Mouse (Mus musculus): ENCODE measurements around the gene Zmpste24.

The Zmpste24 gene

DNA sequence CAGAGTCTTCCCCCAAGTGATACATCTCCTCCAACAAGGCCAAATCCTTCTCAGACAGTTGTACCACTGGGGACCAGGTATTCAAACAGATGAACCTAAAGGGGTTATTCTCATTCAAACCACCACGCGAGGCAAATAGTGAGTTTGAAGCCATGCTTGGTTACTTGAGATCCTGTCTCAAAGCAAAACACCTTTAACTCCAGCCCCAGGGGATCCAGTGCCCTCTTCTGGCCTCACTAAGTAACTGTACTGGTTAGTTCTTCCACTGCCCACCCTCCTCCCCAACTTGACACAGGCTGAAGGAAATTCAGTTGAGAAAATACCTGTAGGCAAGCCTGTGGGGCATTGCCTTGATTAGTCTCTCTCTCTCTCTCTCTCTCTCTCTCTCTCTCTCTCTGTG is 65.0 kb downstream of the Zmpste24 start:
- DNase-seq (ENCODE audit: low read depth, low spot score), result no peak

DNA sequence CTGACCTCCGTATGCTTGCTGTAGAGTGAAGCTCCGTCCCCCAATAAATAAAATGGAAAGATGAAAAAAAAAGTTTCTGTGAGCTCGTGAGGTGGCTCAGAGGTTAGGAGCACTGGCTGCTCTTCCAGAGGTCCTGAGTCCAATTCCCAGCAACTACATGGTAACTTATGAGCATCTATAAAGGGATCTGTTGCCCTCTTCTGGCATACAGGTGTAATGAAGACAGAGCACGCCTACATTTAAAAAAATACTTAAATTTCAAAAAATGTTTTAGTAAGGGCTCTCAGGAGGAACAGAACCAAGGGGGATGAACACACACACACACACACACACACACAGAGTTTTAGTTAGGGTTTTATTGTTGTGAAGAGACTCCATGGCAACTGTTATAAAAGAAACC is 66.6 kb downstream of the Zmpste24 start:
- DNase-seq (ENCODE audit: low read depth, low spot score), result no peak

DNA sequence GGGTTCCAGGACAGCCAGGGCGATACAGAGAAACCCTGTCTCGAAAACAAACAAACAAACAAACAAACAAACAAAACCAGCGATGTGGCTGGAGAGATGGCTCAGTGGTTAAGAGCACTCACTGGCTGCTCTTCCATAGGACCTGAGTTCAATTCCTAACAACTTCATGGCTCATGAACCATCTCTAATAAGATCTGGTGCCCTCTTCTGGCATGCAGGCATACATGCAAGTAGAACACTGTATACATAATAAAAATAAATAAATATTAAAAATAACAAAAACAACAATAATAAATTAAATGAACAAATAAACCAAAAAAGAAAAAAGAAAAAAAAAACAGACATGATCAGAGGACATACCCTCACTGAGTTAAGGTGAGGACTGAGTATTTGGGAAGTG is 68.4 kb downstream of the Zmpste24 start:
- no peak for DNase-seq (ENCODE audit: low read depth, low spot score)

- DNase-seq (ENCODE audit: low read depth, low spot score), result no peak
Measured at GRCm38 (mm10) chr4:121028659-121029392, 69.2 kb downstream of the Zmpste24 start.

DNA sequence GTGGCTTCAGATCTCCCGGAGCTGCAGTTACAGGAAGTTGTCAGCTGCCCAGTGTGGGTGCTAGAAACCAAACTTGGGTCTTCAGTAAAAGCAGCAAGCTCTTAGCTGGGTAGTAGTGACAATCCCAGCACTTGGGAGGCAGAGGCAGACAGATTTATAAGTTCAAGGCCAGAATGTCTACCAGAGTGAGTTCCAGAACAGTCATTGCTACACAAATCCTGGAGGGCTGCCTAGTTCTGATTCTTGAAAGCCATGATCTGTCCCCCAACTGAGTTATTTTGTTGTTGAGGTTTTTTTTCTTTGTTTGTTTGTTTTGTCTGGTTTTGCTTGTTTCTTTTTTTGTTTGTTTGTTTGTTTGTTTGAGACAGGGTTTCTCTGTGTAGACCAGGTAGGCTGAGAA is 69.9 kb downstream of the Zmpste24 start:
- DNase-seq (ENCODE audit: low read depth, low spot score), result no peak

- DNase-seq (ENCODE audit: low read depth, low spot score), result no peak
Measured at GRCm38 (mm10) chr4:121025681-121026080, 72.4 kb downstream of the Zmpste24 start.

DNA sequence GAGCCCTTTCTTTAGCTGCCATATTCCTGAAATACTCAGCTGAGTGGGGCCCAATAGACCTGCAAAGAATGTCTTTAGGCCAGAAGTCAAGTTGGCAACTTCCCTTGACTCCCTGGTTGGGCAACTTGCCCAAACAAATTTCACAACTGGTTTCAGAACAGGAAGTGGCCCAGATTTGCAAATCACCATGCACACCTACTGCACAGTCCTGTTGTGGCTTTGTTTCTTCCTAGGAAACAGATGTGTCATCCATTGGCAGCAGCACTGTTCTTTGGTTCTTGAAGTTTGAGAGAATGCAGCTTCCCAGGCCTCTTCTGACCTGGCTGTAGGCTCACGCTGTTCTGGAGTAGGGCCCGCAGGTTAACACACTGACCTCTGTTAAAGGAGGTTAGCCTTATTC is 74.1 kb downstream of the Zmpste24 start:
- DNase-seq (ENCODE audit: low read depth, low spot score), result no peak

GRCm38 (mm10) chr4:121023464-121023863 is 74.6 kb downstream of the Zmpste24 start:
- no peak for DNase-seq (ENCODE audit: low read depth, low spot score)

GRCm38 (mm10) chr4:121021911-121022310 is 76.1 kb downstream of the Zmpste24 start:
- DNase-seq (ENCODE audit: low read depth, low spot score), result no peak

DNA sequence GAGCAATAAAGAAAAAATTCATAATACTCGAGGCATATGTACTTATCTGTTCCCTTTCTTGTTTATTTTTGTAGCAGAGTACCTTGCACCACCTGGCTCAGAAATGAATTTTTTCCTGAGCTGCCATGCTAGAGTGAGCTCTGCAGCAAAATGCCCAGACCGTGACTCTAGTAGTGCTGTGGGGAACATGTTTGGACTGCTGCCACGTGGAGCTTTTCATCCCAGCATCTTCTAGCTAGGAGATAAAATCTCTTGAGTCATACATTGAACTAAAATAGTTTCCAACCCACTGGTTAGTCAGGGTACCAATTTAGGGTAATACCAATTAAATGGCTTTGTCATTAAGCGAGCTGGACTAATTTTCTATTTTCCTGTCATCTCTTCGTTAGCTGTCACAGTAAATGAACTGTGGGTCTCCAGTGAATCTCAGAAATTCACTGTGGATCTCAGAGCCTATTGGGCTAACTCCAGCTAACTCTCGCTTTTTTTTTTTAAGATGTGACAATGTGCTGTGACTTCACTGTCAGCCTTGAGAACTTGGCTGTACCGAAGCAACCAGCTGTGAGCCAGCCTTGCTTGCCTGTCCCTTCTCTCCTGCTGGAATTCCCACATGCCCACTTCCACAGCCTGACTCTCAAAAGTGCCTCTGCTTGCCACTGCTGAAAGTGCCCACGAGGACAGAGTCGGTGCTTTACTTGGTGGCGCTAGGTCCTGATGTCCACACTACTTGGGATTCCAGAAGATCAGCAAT is 77.8 kb downstream of the Zmpste24 start:
- DNase-seq (ENCODE audit: low read depth, low spot score), result no peak

DNA sequence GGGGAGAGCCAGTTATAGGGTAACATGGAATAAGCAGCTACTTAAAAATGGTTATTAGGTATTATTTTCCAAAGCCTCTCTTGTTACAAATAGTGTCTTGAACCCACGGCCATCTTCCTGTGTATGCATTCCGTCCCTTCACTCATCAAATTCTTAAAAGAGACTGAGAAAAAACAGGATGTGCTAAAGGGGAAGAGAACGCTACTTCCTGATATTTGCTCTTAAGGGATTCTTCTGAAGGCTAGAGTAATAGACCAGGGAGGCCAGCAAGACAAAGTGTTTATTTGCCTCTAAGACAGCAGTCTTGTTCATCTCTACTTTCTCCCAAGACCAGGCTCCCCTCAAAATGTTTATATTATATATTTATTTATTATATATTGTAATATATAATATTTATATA is 79.8 kb downstream of the Zmpste24 start:
- DNase-seq (ENCODE audit: low read depth, low spot score), result no peak

GRCm38 (mm10) chr4:121016928-121017657 is 80.9 kb downstream of the Zmpste24 start, which contains the start of gene Smap2:
Gene Smap2 (minus strand): TSS chr4:121017247.
- peak; percentile 95 for DNase-seq (ENCODE audit: low read depth, low spot score)

DNA sequence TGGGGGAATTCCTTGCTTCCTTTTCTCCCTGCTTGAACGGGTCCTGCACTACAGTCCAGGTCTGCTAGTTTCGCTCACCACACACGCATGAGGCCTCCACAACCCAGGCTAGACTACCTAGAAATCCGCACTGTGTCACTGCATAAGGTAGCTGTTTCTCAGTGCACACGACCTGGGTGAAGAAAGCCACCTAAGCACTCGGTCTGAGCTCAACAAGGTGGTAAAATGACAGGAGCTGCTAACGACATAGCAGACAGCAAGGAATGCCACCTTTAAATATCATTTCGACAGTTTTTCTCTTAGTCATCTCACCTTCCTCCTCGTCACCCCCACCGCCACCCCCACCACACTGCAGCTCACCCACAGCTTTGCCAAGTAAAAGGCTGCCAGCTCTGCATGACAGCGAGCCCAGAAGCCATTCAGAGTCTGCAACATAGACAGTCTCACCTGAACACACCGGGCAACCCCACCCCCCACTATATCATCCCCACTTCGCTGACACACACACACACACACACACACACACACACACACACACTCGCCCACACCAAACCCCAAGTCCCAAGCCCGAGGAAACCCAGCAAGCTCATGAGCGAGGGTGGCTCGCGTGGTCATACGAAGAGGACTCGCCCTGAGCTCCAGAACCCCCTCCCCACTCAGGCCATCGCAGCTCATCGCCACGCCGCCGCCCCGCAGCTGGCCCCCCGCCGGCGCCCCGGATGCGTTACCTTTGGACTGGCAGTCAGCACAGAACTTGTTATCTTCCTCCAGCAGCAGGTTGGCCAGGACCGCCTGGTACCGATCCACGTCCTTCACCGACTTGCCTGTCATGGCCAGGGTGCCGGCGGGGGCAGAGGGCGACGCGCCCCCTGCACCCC is 81.8 kb downstream of the Zmpste24 start:
- DNase-seq (ENCODE audit: low read depth, low spot score), result no peak

- no peak for DNase-seq (ENCODE audit: low read depth, low spot score)
Measured at GRCm38 (mm10) chr4:121015268-121015659, 82.8 kb downstream of the Zmpste24 start.

DNA sequence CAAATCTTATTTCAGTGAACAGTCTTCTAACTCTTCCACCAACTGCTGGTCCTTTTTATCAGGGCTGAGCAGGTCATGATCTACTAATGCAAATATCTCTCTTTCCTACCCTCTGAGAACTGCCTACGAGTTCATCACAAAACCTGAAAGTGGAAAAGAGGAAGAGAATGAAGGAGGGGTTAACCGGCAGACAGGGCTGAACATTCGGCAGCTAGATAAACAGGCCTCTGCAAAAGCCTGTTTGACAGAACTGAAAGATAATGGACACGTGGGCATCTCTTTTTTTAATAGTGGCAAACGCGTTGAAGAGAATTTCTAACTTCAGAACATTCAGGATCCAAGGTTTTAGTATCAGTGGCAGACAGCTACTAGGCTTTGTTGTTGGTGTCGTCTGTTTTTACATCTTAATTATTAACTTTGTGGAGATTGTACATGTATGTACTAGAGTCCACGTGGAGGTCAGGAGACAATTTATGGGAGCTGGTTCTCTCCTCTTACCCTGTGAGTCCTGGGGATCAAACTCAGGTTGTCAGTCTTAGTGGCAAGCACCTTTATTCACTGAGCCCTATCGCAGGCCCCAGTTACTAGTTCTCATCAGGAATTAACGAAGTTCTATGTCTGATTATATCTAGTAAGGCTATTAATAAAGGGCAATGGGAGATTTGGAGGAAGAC is 83.3 kb downstream of the Zmpste24 start:
- no peak for DNase-seq (ENCODE audit: low read depth, low spot score)

DNA sequence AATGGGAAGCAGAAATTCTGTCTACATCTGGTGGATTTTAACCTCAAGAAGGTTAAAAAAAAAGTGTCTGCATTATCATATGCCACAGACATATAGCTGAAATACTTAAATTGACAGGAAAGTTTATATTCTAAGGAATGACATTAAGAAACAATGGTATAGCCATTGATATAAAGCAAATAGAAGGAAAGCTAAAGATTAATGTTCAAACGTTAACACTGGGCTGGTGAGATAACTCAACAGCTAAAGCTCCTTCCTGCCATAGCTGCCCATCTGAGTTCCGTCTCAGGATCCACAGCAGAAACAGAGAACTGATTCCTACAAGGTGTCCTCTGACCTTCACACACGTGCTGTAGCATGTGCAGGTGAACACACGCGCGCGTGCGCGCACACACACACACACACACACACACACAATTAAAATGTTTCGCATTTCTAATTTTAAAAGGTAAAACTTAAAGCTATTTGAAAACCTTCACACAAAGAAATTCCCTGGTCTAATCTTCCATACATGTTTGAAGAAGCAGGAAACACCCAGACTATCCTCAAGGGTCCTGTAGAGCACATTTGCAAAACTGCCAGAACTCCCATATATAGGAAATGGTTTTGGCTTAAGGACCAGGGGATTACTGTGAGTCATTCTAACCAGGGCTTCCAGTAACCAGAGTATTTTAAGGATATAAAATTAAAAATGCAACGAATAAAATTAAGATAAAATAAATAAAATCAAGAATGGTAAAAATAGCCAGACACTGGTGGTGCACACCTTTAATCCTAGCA is 87.1 kb downstream of the Zmpste24 start:
- DNase-seq (ENCODE audit: low read depth, low spot score), result no peak
